Mouse (Mus musculus) neural tube, embryonic 14.5 days (tissue): ENCODE measurements at regions not wholly inside any gene's neighbourhood (a gene's known extent, or its start where the extent isn't known, plus 50 kb on each side); places are given as distances from the start of the nearest gene placed in this dataset.

Experiments used
- ATAC-seq: fragments of 200-750 bp; cut with Nextera tagmentation; 2 replicates; pipeline ENCODE4 v1.8.0; 2017; ENCODE audit warnings: low read depth, mild to moderate bottlenecking, moderate TSS enrichment, moderate library complexity
- H3K27ac ChIP-seq: fragments of 300-500 bp; sonication (generic); 2 replicates; pipeline ENCODE4 v1.5.1; 2014; ENCODE audit warnings: low read depth, mild to moderate bottlenecking, control low read depth, low read length, moderate library complexity, mixed read lengths
- H3K27me3 ChIP-seq: fragments of 300-500 bp; sonication (generic); 2 replicates; pipeline ENCODE4 v1.6.1; 2014; ENCODE audit warnings: low read length; ENCODE audit not compliant: control insufficient read depth, insufficient read depth
- H3K36me3 ChIP-seq: fragments of 300-500 bp; sonication (generic); 2 replicates; pipeline ENCODE4 v1.6.1; 2014; ENCODE audit warnings: low read length, mixed read lengths; ENCODE audit not compliant: control insufficient read depth, insufficient read depth
- H3K4me1 ChIP-seq: fragments of 300-500 bp; sonication (generic); 2 replicates; pipeline ENCODE4 v1.6.1; 2014; ENCODE audit warnings: low read length; ENCODE audit not compliant: control insufficient read depth, insufficient read depth
- H3K4me2 ChIP-seq: fragments of 300-500 bp; sonication (generic); 2 replicates; pipeline ENCODE4 v1.6.1; 2014; ENCODE audit warnings: mild to moderate bottlenecking, low read depth, low read length, control low read depth
- H3K4me3 ChIP-seq: fragments of 300-500 bp; sonication (generic); 2 replicates; pipeline ENCODE4 v1.5.1; 2014; ENCODE audit warnings: low read depth, low read length, control low read depth, mixed read lengths
- H3K9ac ChIP-seq: fragments of 300-500 bp; sonication (generic); replicated peaks from 2 replicates; pipeline ENCODE4 v1.6.1; 2014; ENCODE audit warnings: low read depth, mild to moderate bottlenecking, control low read depth, low read length, mixed read lengths
- H3K9me3 ChIP-seq: fragments of 300-500 bp; sonication (generic); 2 replicates; pipeline ENCODE4 v1.6.1; 2016; ENCODE audit warnings: low read length; ENCODE audit not compliant: control insufficient read depth
- whole genome bisulfite sequencing: fragments of 180-500 bp; shearing (Covaris S2); extraction: QIAGEN DNeasy Blood & Tissue Kit; methylation state at CpG from one replicate; pipeline ENCODE4 v1.1.7; 2014; 5-methylcytosine and 5-hydroxymethylcytosine counted together

DNA sequence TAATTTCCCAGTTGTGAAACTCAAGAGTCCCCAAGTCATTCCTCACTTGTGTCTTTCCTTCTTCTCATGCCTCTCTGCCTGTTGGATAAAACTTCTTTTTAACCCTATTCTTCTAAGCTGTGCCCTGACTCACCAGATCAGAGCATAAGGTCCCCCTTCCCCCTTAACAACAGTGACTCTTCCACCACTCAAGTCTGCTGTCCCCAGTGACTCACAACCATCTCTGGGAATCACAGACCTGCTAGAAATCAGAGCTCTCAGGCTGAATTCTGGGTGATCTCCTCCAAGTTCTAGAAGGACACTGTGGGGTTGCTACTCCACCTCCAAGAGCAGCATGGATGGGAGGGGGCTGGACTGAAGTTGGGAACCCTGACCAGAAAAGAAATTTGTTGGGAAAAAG is 239.5 kb upstream of the Tbx18 start:
- no peaks in the 10 kb centered on the region for H3K9me3 ChIP-seq
- H3K4me2 ChIP-seq, result no peak overlapping the region
- no peak overlapping the region for H3K9ac ChIP-seq
- no peak overlapping the region for H3K4me3 ChIP-seq
- no peaks in the 10 kb centered on the region for H3K4me1 ChIP-seq
- H3K27ac ChIP-seq, result no peak overlapping the region
- no peaks in the 10 kb centered on the region for H3K36me3 ChIP-seq
- ATAC-seq, result no peak
- no peaks in the 10 kb centered on the region for H3K27me3 ChIP-seq

- no peak overlapping the region for H3K27ac ChIP-seq
- no peak overlapping the region for H3K4me3 ChIP-seq
- H3K27me3 ChIP-seq, result no peaks in the 10 kb centered on the region
- no peak for ATAC-seq
- H3K9ac ChIP-seq, result no peak overlapping the region
- no peaks in the 10 kb centered on the region for H3K9me3 ChIP-seq
- 96% methylated on average over 3 of the region's 3 CpGs for WGBS
- H3K36me3 ChIP-seq, result no peaks in the 10 kb centered on the region
- no peaks in the 10 kb centered on the region for H3K4me1 ChIP-seq
- H3K4me2 ChIP-seq, result no peak overlapping the region
Observed at GRCm38 (mm10) chr9:87971791-87972190, 240.7 kb upstream of the Tbx18 start.

DNA sequence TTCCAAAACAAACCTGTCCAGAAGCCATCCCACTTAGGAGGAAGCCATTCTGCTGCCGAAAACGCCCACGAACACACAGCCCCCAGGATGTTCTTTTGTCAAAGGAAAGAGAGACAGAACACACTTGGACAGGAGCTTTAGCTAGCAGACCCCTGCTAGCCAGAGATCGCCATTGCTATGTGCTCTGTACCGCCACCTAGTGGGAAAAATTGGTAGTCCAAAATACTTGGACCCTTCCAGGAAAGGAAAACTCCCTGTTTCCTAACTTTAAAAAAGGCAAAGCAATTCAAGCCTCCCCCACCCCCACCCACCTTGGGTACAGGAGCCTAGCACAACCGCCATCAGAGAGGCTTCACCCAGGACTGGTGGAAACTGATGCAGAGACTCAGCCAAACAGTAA is 242.5 kb upstream of the Tbx18 start:
- Histone ChIP-seq H3K9me3 (no peaks in the 10 kb centered on the region), H3K9ac (no peak overlapping the region), H3K4me1 (no peaks in the 10 kb centered on the region), H3K4me3 (no peak overlapping the region), H3K36me3 (no peaks in the 10 kb centered on the region), H3K27ac (no peak overlapping the region), H3K27me3 (no peaks in the 10 kb centered on the region), H3K4me2 (no peak overlapping the region)
- 39% methylated on average over 6 of the region's 6 CpGs for WGBS
- no peak for ATAC-seq

DNA sequence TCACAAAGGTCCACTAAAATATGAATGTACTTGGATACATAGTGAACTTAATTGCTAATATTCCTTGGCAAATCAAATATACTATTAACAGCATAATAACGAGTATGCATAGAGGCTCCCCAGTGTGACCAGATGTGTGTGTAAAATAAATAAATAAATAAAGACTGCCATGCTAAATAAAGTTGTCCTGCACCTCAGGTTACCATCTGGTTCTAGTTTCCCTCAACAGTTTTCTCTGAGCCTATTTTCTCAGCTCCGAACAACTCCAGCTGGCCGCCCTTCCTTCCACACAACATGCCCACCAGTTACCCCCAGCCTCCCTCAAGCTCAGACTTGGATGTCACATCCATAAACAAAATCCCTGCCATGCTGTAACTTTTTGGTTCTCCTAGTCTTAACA is 253.8 kb upstream of the Tbx18 start:
- Histone ChIP-seq H3K4me1 (no peaks in the 10 kb centered on the region), H3K36me3 (no peaks in the 10 kb centered on the region), H3K4me3 (no peak overlapping the region), H3K27me3 (no peaks in the 10 kb centered on the region), H3K27ac (no peak overlapping the region), H3K9me3 (no peaks in the 10 kb centered on the region), H3K4me2 (no peak overlapping the region), H3K9ac (no peak overlapping the region)
- WGBS, result 70% methylated on average over 3 of the region's 3 CpGs
- ATAC-seq, result no peak

DNA sequence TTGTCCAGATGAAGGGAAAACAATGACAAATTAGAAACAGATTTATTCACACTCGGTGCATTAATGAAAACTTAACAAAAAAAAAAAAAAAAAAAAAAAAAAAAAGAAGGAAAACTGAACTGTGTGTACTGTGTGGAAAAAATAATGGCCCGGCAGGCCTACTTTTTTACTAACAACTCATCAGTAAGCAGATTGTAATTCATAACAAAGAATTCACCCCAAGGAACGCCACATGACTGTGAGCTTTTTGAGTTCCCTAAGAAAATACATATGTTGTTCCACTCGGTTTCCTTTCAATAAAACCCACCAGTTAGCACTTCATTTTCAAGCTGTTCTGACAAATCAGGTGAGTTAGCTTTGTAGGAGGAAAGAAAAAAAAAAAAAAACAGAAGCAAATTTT is 254.4 kb upstream of the Tbx18 start:
- H3K4me3 ChIP-seq, result no peak overlapping the region
- WGBS, result 56% methylated on average over 4 of the region's 4 CpGs
- H3K27ac ChIP-seq, result no peak overlapping the region
- no peak overlapping the region for H3K4me2 ChIP-seq
- ATAC-seq, result no peak
- H3K9ac ChIP-seq, result no peak overlapping the region
- no peaks in the 10 kb centered on the region for H3K36me3 ChIP-seq
- no peaks in the 10 kb centered on the region for H3K4me1 ChIP-seq
- no peaks in the 10 kb centered on the region for H3K9me3 ChIP-seq
- no peaks in the 10 kb centered on the region for H3K27me3 ChIP-seq

- no peak for ATAC-seq
- WGBS, result 70% methylated on average over 8 of the region's 8 CpGs
- H3K9ac ChIP-seq, result no peak overlapping the region
Observed at GRCm38 (mm10) chr9:88005945-88006700, 275.1 kb upstream of the Tbx18 start.

DNA sequence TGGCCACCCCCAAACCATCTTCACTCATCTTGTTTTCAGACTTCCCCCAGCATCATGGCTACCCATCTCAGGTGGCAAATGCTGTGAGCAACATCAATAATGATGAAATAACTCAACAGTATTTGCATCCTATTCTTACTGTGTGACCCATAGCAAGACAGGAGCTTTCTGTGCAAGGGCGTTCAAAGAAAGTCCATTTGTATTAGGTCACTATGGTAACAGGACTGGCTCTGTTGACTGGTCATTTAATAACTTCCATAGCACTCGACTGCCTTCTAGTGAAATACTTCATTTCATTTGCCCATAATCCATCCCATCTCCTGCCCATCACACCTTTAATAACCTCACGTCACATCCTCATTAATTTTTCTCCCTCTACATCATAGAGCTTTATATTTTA is 292.7 kb upstream of the Tbx18 start:
- no peaks in the 10 kb centered on the region for H3K36me3 ChIP-seq
- H3K4me3 ChIP-seq, result no peak overlapping the region
- H3K4me2 ChIP-seq, result no peak overlapping the region
- ATAC-seq, result no peak
- 65% methylated on average over 3 of the region's 3 CpGs for WGBS
- H3K9ac ChIP-seq, result no peak overlapping the region
- H3K4me1 ChIP-seq, result no peaks in the 10 kb centered on the region
- no peaks in the 10 kb centered on the region for H3K9me3 ChIP-seq
- no peaks in the 10 kb centered on the region for H3K27me3 ChIP-seq
- no peak overlapping the region for H3K27ac ChIP-seq

More at GRCm38 (mm10) chr9:88005945-88006700, 275.1 kb upstream of the Tbx18 start:
- Histone ChIP-seq H3K27me3 (no peaks in the 10 kb centered on the region), H3K4me2 (no peak overlapping the region), H3K27ac (no peak overlapping the region), H3K4me3 (no peak overlapping the region), H3K36me3 (no peaks in the 10 kb centered on the region), H3K4me1 (no peaks in the 10 kb centered on the region), H3K9me3 (no peaks in the 10 kb centered on the region)

DNA sequence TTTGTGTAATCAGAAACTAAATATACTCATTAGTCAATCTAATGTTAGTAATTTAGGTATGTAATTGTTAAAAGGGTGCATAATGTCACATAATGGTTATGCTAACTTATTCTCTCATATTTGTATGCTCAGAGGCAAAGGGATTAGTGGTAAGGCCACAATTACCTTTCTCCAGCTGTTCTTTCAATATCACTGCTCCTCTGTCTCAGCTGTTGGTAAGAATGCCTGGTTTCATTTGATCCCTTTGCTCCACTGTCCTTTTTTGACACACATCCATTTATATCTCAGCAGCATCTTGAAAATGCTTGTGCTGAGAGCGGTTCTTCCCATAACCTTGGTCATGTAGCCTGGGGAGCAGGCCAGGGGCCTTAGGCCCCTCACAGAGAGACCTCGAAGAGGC is 294.9 kb upstream of the Tbx18 start:
- Histone ChIP-seq H3K36me3 (no peaks in the 10 kb centered on the region), H3K27ac (no peak overlapping the region), H3K4me3 (no peak overlapping the region), H3K27me3 (no peaks in the 10 kb centered on the region), H3K9me3 (no peaks in the 10 kb centered on the region), H3K4me1 (no peaks in the 10 kb centered on the region), H3K4me2 (no peak overlapping the region), H3K9ac (no peak overlapping the region)
- 81% methylated on average over 2 of the region's 2 CpGs for WGBS
- no peak for ATAC-seq

DNA sequence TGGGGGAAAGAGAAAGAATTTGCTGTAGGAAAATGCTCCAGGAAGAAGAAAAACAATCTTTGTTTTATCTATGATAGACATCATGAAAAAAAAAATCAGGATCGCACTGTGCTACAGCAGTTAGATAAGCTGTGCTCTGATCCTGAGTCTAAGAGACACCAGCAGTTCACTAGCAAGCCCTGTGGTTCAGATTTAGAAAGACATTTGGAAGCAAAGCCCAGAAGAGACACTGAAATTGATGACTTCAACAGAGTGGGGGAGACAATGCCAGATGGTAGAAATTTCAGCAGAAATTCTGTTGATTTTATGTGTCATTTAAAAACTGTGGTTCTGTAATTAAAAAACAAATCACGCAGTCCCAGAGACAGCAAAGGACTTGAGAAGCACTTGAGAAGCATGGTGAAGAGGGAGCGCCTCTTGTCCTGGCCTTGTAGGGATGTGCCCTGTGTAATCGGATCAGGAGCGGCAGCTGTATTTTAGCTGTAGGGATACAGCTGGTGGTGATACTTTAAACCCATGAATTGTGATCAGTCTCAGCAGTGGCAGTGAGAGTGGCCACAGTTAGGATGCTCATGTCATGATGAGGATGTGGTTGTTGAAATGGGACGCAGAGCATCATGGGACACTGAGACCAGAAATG is 296.4 kb upstream of the Nt5e start:
- no peak for ATAC-seq
- WGBS, result 87% methylated on average over 6 of the region's 6 CpGs
- Histone ChIP-seq H3K9me3 (no peaks in the 10 kb centered on the region), H3K27me3 (no peaks in the 10 kb centered on the region), H3K9ac (no peak overlapping the region), H3K27ac (no peak overlapping the region), H3K4me2 (no peak overlapping the region), H3K4me1 (no peaks in the 10 kb centered on the region), H3K4me3 (no peak overlapping the region), H3K36me3 (no peaks in the 10 kb centered on the region)
